Mouse (Mus musculus) MEL (cell line): Measurements from ENCODE around the gene Dgke. TPM values are rescaled to one million over a fixed set of nuclear protein-coding genes. Genes with fewer than 3 reads are reported as not detected.

Source experiments
- DNase-seq: peaks from one replicate; pipeline ENCODE4 v3.0.0; 2011; ENCODE audit warnings: low read depth, low spot score
- H3K27ac ChIP-seq: 2 replicates; pipeline ENCODE4 v1.5.1; 2012; ENCODE audit warnings: low read depth, mild to moderate bottlenecking, control low read depth, low read length, moderate library complexity; ENCODE audit not compliant: control insufficient read depth
- H3K27me3 ChIP-seq, 2 experiments: fragments of 150-350 bp in 1 of 2; sonication (generic) in 1 of 2; 2 replicates each; pipeline ENCODE4 v1.6.1; 2012; ENCODE audit warnings: low read length in 2 of 2, mild to moderate bottlenecking in 2 of 2, improper control_type of control experiment in 1 of 2, moderate library complexity in 1 of 2; ENCODE audit not compliant: insufficient read depth in 2 of 2, control insufficient read depth in 1 of 2
- H3K36me3 ChIP-seq, 2 experiments: 2 replicates each; pipeline ENCODE4 v1.6.1; 2012 to 2014; ENCODE audit warnings: low read length in 2 of 2, improper control_type of control experiment in 1 of 2, inconsistent platforms in 1 of 2, mild to moderate bottlenecking in 1 of 2; ENCODE audit not compliant: insufficient read depth in 2 of 2, control insufficient read depth in 1 of 2
- H3K4me1 ChIP-seq, 2 experiments: fragments of 150-350 bp in 1 of 2; sonication (generic) in 1 of 2; 2 replicates each; pipeline ENCODE4 v1.6.1; 2012; ENCODE audit warnings: low read length in 2 of 2, improper control_type of control experiment in 1 of 2, mild to moderate bottlenecking in 1 of 2; ENCODE audit not compliant: insufficient read depth in 2 of 2, control insufficient read depth in 1 of 2
- H3K4me3 ChIP-seq, 2 experiments: fragments of 150-350 bp in 1 of 2; sonication (generic) in 1 of 2; 2 replicates each; pipeline ENCODE4 v1.5.1; 2012; ENCODE audit warnings: low read depth in 2 of 2, low read length in 2 of 2, mild to moderate bottlenecking in 2 of 2, moderate library complexity in 2 of 2, control low read depth in 1 of 2, improper control_type of control experiment in 1 of 2; ENCODE audit not compliant: control insufficient read depth in 1 of 2, insufficient read depth in 1 of 2
- H3K79me2 ChIP-seq: 2 replicates; pipeline ENCODE4 v1.6.1; 2012; ENCODE audit warnings: mild to moderate bottlenecking, low read length, moderate library complexity; ENCODE audit not compliant: control insufficient read depth, poor library complexity, insufficient read depth
- H3K9ac ChIP-seq: 2 replicates; pipeline ENCODE4 v1.6.1; 2012; ENCODE audit warnings: low read depth, mild to moderate bottlenecking, control low read depth, low read length, moderate library complexity; ENCODE audit not compliant: control insufficient read depth, poor library complexity, severe bottlenecking
- H3K9me3 ChIP-seq: fragments of 150-350 bp; sonication (generic); replicated peaks from 2 replicates; pipeline ENCODE4 v1.6.1; 2012; ENCODE audit warnings: mild to moderate bottlenecking, low read length, improper control_type of control experiment, moderate library complexity; ENCODE audit not compliant: insufficient read depth
- BHLHE40 ChIP-seq: IDR thresholded peaks from 2 replicates; pipeline ENCODE4 v1.6.1; 2012; ENCODE audit warnings: low read depth, mild to moderate bottlenecking, inconsistent platforms, low read length, improper control_type of control experiment, borderline replicate concordance
- CHD1 ChIP-seq: IDR thresholded peaks from 2 replicates; pipeline ENCODE4 v1.6.1; 2012; ENCODE audit warnings: low read depth, mild to moderate bottlenecking, inconsistent platforms, low read length, improper control_type of control experiment
- CHD2 ChIP-seq: IDR thresholded peaks from 2 replicates; pipeline ENCODE4 v1.6.1; 2011; ENCODE audit warnings: low read length, improper control_type of control experiment
- CTCF ChIP-seq, 3 experiments: IDR thresholded peaks in 2 of 3; conservative IDR thresholded peaks in 1 of 3; 2 replicates each; pipeline ENCODE4 v1.5.1; 2011 to 2012; ENCODE audit warnings: low read length in 3 of 3, low read depth in 2 of 3, mild to moderate bottlenecking in 2 of 3, improper control_type of control experiment in 1 of 3, inconsistent platforms in 1 of 3, mixed read lengths in 1 of 3, moderate library complexity in 1 of 3; ENCODE audit not compliant: control insufficient read depth in 1 of 3, insufficient read depth in 1 of 3, poor library complexity in 1 of 3, severe bottlenecking in 1 of 3
- E2F4 ChIP-seq: IDR thresholded peaks from 2 replicates; pipeline ENCODE4 v1.6.1; 2011; ENCODE audit warnings: low read depth, low read length, improper control_type of control experiment, borderline replicate concordance
- ELF1 ChIP-seq: IDR thresholded peaks from 2 replicates; pipeline ENCODE4 v1.6.1; 2014; ENCODE audit warnings: low read depth, mild to moderate bottlenecking, inconsistent platforms, low read length, improper control_type of control experiment, moderate library complexity
- EP300 ChIP-seq, 2 experiments: IDR thresholded peaks; 2 replicates each; pipeline ENCODE4 v1.6.1; 2011; ENCODE audit warnings: improper control_type of control experiment in 2 of 2, low read length in 2 of 2, low read depth in 1 of 2, mild to moderate bottlenecking in 1 of 2
- ETS1 ChIP-seq: IDR thresholded peaks from 2 replicates; pipeline ENCODE4 v1.6.1; 2012; ENCODE audit warnings: low read depth, mild to moderate bottlenecking, inconsistent platforms, low read length, improper control_type of control experiment, moderate library complexity
- GABPA ChIP-seq: IDR thresholded peaks from 2 replicates; pipeline ENCODE4 v1.6.1; 2012; ENCODE audit warnings: low read depth, mild to moderate bottlenecking, inconsistent platforms, low read length, improper control_type of control experiment, moderate library complexity
- GATA1 ChIP-seq: IDR thresholded peaks from 2 replicates; pipeline ENCODE4 v1.6.1; 2011; ENCODE audit warnings: low read depth, low read length, improper control_type of control experiment
- HCFC1 ChIP-seq: IDR thresholded peaks from 2 replicates; pipeline ENCODE4 v1.6.1; 2012; ENCODE audit warnings: low read depth, mild to moderate bottlenecking, inconsistent platforms, low read length, improper control_type of control experiment, moderate library complexity
- JUND ChIP-seq: IDR thresholded peaks from 2 replicates; pipeline ENCODE4 v1.6.1; 2011; ENCODE audit warnings: low read depth, mild to moderate bottlenecking, improper control_type of control experiment, low read length
- MAFK ChIP-seq: IDR thresholded peaks from 2 replicates; pipeline ENCODE4 v1.6.1; 2011; ENCODE audit warnings: low read depth, mild to moderate bottlenecking, low read length, improper control_type of control experiment, borderline replicate concordance
- MAX ChIP-seq: IDR thresholded peaks from 2 replicates; pipeline ENCODE4 v1.6.1; 2011; ENCODE audit warnings: low read length, improper control_type of control experiment
- MAZ ChIP-seq: IDR thresholded peaks from 2 replicates; pipeline ENCODE4 v1.6.1; 2012; ENCODE audit warnings: low read depth, mild to moderate bottlenecking, inconsistent platforms, low read length, improper control_type of control experiment
- MEF2A ChIP-seq: IDR thresholded peaks from 2 replicates; pipeline ENCODE4 v1.6.1; 2014; ENCODE audit warnings: low read depth, mild to moderate bottlenecking, inconsistent platforms, low read length, improper control_type of control experiment; ENCODE audit not compliant: poor library complexity, insufficient replicate concordance, severe bottlenecking; ENCODE audit errors: extremely low read depth
- MXI1 ChIP-seq: IDR thresholded peaks from 2 replicates; pipeline ENCODE4 v1.6.1; 2011; ENCODE audit warnings: mild to moderate bottlenecking, low read depth, low read length, improper control_type of control experiment
- MYB ChIP-seq: IDR thresholded peaks from 2 replicates; pipeline ENCODE4 v1.6.1; 2011; ENCODE audit warnings: mild to moderate bottlenecking, low read depth, low read length, improper control_type of control experiment
- MYC ChIP-seq: IDR thresholded peaks from 2 replicates; pipeline ENCODE4 v1.6.1; 2011; ENCODE audit warnings: low read depth, mild to moderate bottlenecking, low read length, improper control_type of control experiment, moderate library complexity
- NRF1 ChIP-seq: IDR thresholded peaks from 2 replicates; pipeline ENCODE4 v1.6.1; 2014; ENCODE audit warnings: low read depth, mild to moderate bottlenecking, inconsistent platforms, low read length, improper control_type of control experiment, moderate library complexity; ENCODE audit not compliant: poor library complexity, insufficient read depth, severe bottlenecking
- POLR2A ChIP-seq, 2 experiments: IDR thresholded peaks; 2 replicates each; pipeline ENCODE4 v1.6.1; 2011 to 2012; ENCODE audit warnings: low read length in 2 of 2, mild to moderate bottlenecking in 2 of 2, control low read depth in 1 of 2, improper control_type of control experiment in 1 of 2, low read depth in 1 of 2, moderate library complexity in 1 of 2; ENCODE audit not compliant: control insufficient read depth in 1 of 2, insufficient read depth in 1 of 2, poor library complexity in 1 of 2
- POLR2AphosphoS2 ChIP-seq: IDR thresholded peaks from 2 replicates; pipeline ENCODE4 v1.6.1; 2011; ENCODE audit warnings: low read length, improper control_type of control experiment
- POLR2AphosphoS5 ChIP-seq: IDR thresholded peaks from 2 replicates; pipeline ENCODE4 v1.6.1; 2012; ENCODE audit warnings: low read depth, borderline replicate concordance, mild to moderate bottlenecking, inconsistent platforms, low read length, moderate library complexity, mixed read lengths
- RAD21 ChIP-seq: IDR thresholded peaks from 2 replicates; pipeline ENCODE4 v1.6.1; 2011; ENCODE audit warnings: mild to moderate bottlenecking, low read depth, low read length, improper control_type of control experiment
- RCOR1 ChIP-seq: IDR thresholded peaks from 2 replicates; pipeline ENCODE4 v1.6.1; 2012; ENCODE audit warnings: low read depth, mild to moderate bottlenecking, inconsistent platforms, low read length, improper control_type of control experiment
- SIN3A ChIP-seq: IDR thresholded peaks from 2 replicates; pipeline ENCODE4 v1.6.1; 2012; ENCODE audit warnings: low read length, improper control_type of control experiment, inconsistent platforms
- SMC3 ChIP-seq: IDR thresholded peaks from 2 replicates; pipeline ENCODE4 v1.6.1; 2011; ENCODE audit warnings: low read depth, low read length, improper control_type of control experiment
- TAL1 ChIP-seq: IDR thresholded peaks from 2 replicates; pipeline ENCODE4 v1.6.1; 2012; ENCODE audit warnings: mild to moderate bottlenecking, inconsistent platforms, low read length, moderate library complexity, mixed read lengths
- TBP ChIP-seq: IDR thresholded peaks from 2 replicates; pipeline ENCODE4 v1.8.0; 2011; ENCODE audit warnings: low read depth, low read length, improper control_type of control experiment
- TCF12 ChIP-seq: IDR thresholded peaks from 2 replicates; pipeline ENCODE4 v1.6.1; 2014; ENCODE audit warnings: low read depth, mild to moderate bottlenecking, inconsistent platforms, low read length, improper control_type of control experiment, moderate library complexity
- UBTF ChIP-seq: IDR thresholded peaks from 2 replicates; pipeline ENCODE4 v1.6.1; 2012; ENCODE audit warnings: low read depth, mild to moderate bottlenecking, inconsistent platforms, low read length, improper control_type of control experiment, moderate library complexity, borderline replicate concordance; ENCODE audit not compliant: insufficient read depth
- USF1 ChIP-seq: IDR thresholded peaks from 2 replicates; pipeline ENCODE4 v1.6.1; 2014; ENCODE audit warnings: low read depth, mild to moderate bottlenecking, inconsistent platforms, low read length, improper control_type of control experiment, moderate library complexity
- ZC3H11A ChIP-seq: IDR thresholded peaks from 2 replicates; pipeline ENCODE4 v1.6.1; 2012; ENCODE audit warnings: low read depth, mild to moderate bottlenecking, inconsistent platforms, low read length, improper control_type of control experiment
- ZKSCAN1 ChIP-seq: IDR thresholded peaks from 2 replicates; pipeline ENCODE4 v1.6.1; 2012; ENCODE audit warnings: low read depth, mild to moderate bottlenecking, inconsistent platforms, low read length, improper control_type of control experiment, moderate library complexity
- ZMIZ1 ChIP-seq: IDR thresholded peaks from 2 replicates; pipeline ENCODE4 v1.6.1; 2012; ENCODE audit warnings: low read depth, mild to moderate bottlenecking, inconsistent platforms, low read length, improper control_type of control experiment, moderate library complexity
- ZNF384 ChIP-seq: IDR thresholded peaks from 2 replicates; pipeline ENCODE4 v1.6.1; 2012; ENCODE audit warnings: low read depth, mild to moderate bottlenecking, inconsistent platforms, low read length, improper control_type of control experiment
- polyA plus RNA-seq, 2 experiments: library from polyadenylated mRNA; stranded (reverse) in 1 of 2; unstranded in 1 of 2; fragments of >175 nt in 1 of 2; fragments of >200 nt in 1 of 2; gene quantifications; 2 replicates each; pipeline versions ENCODE4 v1.2.1 to v1.2.4; 2012; ENCODE audit warnings: low replicate concordance in 2 of 2, low read depth in 1 of 2; ENCODE audit not compliant: insufficient read length in 2 of 2, insufficient read depth in 1 of 2, missing spikeins in 1 of 2
- total RNA-seq: library from RNA; depleted of rRNA; stranded (reverse); fragments of 300-350 nt; gene quantifications from 2 replicates; pipeline ENCODE4 v1.2.3, GENCODE M21; 2012

Gene Dgke
- total and polyA plus RNA-seq, 3 experiments = 5.2 to 6.4 TPM; not detected in 1

DNA sequence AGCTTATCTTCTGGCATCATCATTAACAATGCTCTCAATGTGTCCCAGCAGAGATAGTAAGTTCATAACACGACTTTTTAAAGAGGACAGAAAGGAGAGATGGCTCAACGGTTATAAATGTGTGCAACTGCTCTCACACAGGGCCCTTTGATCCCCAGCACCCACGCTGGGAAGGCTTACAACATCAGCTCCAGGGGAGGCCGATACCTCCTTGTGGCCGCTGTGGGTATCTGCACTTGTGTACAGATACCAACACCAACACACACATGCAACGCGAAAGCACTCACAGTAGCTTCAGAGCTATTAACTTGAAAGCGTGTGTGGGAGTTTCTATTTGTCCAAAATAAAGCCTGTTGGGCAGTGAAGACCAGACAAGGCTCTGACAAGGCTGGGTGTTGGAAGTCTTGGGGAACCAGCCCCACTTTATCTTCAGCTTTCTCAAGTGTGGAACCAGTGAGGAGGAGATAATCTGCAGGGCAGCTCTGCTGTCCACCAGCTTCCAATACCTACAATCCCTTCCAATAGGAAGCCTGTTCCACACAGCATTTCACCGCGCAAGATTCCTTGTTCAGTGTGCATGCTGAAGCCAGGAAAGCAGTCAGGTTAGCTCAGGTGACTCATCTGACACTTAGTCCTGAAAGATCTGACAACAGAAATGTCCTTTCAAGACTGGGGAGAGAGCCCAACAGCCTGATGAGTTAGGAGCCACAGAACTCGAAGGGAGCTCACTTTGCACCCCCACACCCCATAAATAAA is 8.0 kb downstream of the Dgke start:
- Histone ChIP-seq H3K27me3 (no peaks in the 10 kb centered on the region), H3K36me3 (peaks cover 3 to 18% of the 10 kb centered on the region in 2 experiments; a peak in 3 of 4 replicates), H3K4me1 (peaks cover 5 to 8% of the 10 kb centered on the region in 2 experiments), H3K9me3 (no peaks in the 10 kb centered on the region), H3K79me2 (peaks cover 22% of the 10 kb centered on the region), H3K9ac (peak overlapping the region; percentile 76), H3K27ac (no peak overlapping the region), H3K4me3 (peak overlapping the region; percentile 72 to 82)
- DNase-seq = peak; percentile 88
- TF ChIP-seq HCFC1 (no peak), RCOR1 (no peak), USF1 (no peak), ELF1 (no peak), GATA1 (no peak), MAZ (no peak), POLR2A (IDR thresholded peaks at IDR 0.05; ENCODE audit: control insufficient read depth in 1 of 2, insufficient read depth in 1 of 2, low read depth in 1 of 2, low read length in 2 of 2, poor library complexity in 1 of 2) (no peak), NRF1 (no peak), SMC3 (peak; percentile 69), MYB (no peak), MXI1 (0 out of 2 replicates have a peak, but pooled peaks have one; percentile 47), UBTF (no peak), ZMIZ1 (no peak), MAFK (no peak), TBP (no peak), ZKSCAN1 (0 out of 2 replicates have a peak, but pooled peaks have one; percentile 15), CHD1 (no peak), ETS1 (no peak), SIN3A (no peak; the same call in 1 of the 2 replicates), MEF2A (no peak), CHD2 (no peak), RAD21 (peak; percentile 34), POLR2AphosphoS2 (no peak), CTCF (IDR thresholded peaks at IDR 0.05 in 2 of 3, conservative IDR thresholded peaks at IDR 0.05 in 1 of 3; ENCODE audit: control insufficient read depth in 1 of 3, insufficient read depth in 1 of 3, low read depth in 2 of 3, low read length in 3 of 3, poor library complexity in 1 of 3, severe bottlenecking in 1 of 3) (peak; percentile 61 to 72 (median 71)), EP300 (IDR thresholded peaks at IDR 0.05; ENCODE audit: low read depth in 1 of 2, low read length in 2 of 2) (no peak), GABPA (no peak), JUND (no peak), MAX (no peak), TCF12 (peak; percentile 31; the same call in 1 of the 2 replicates), TAL1 (no peak), ZC3H11A (peak; percentile 31; the same call in 1 of the 2 replicates), ZNF384 (no peak), BHLHE40 (0 out of 2 replicates have a peak, but pooled peaks have one; percentile 22), MYC (0 out of 2 replicates have a peak, but pooled peaks have one; percentile 22), E2F4 (no peak), POLR2AphosphoS5 (no peak)
